Mouse (Mus musculus) adrenal gland, postnatal 10 days (tissue): ENCODE data around the gene Grm1. TPM values are rescaled to one million over a fixed set of nuclear protein-coding genes. Genes with fewer than 3 reads are reported as not detected.

ENCODE experiments used
- DNase-seq: peaks from one replicate; pipeline ENCODE4 v3.0.0; 2021; ENCODE audit warnings: mixed read lengths
- long read RNA-seq, 2 experiments: library from polyadenylated mRNA; stranded (forward); transcript quantifications; one replicate each; pipeline ENCODE4 v2.0.0; 2021
- total RNA-seq, 2 experiments: library from RNA; stranded (reverse); gene quantifications; 2 replicates each; pipeline ENCODE4 v1.2.3; 2021

Gene Grm1
- not detected for total RNA-seq
- long read RNA-seq, experiment 1 = 0 reads
- long read RNA-seq, experiment 2 = 0 reads

GRCm38 (mm10) chr10:11081611-11082398 lies at the start of gene Grm1:
Gene Grm1, minus strand, starts transcription at chr10:11082356.
- peak; percentile 32 for DNase-seq

- DNase-seq = no peak
Measured at GRCm38 (mm10) chr10:11121781-11122180, 39.6 kb upstream of the Grm1 start.

GRCm38 (mm10) chr10:11098475-11099044 lies 16.4 kb upstream of the Grm1 start:
- DNase-seq = no peak

- no peak for DNase-seq
Measured at GRCm38 (mm10) chr10:11086348-11086747, 4.2 kb upstream of the Grm1 start.

- DNase-seq = no peak
Measured at GRCm38 (mm10) chr10:11080725-11081610, 1.2 kb downstream of the Grm1 start.

- no peak for DNase-seq
Measured at GRCm38 (mm10) chr10:11080013-11080724, 2.0 kb downstream of the Grm1 start.

- DNase-seq = no peak
Measured at GRCm38 (mm10) chr10:11079506-11079905, 2.6 kb downstream of the Grm1 start.

GRCm38 (mm10) chr10:11065136-11065535 lies 17.0 kb downstream of the Grm1 start:
- no peak for DNase-seq

- no peak for DNase-seq
Measured at GRCm38 (mm10) chr10:11061318-11062071, 20.7 kb downstream of the Grm1 start.

GRCm38 (mm10) chr10:11049361-11049760 lies 32.8 kb downstream of the Grm1 start:
- no peak for DNase-seq

- peak; percentile 3 for DNase-seq
Measured at GRCm38 (mm10) chr10:11045421-11045820, 36.7 kb downstream of the Grm1 start.

GRCm38 (mm10) chr10:11044455-11045106 lies 37.6 kb downstream of the Grm1 start:
- DNase-seq = no peak

- DNase-seq = no peak
Measured at GRCm38 (mm10) chr10:11039323-11039722, 42.8 kb downstream of the Grm1 start.

GRCm38 (mm10) chr10:11032221-11032620 lies 49.9 kb downstream of the Grm1 start:
- DNase-seq = no peak

GRCm38 (mm10) chr10:11025764-11026518 lies 56.2 kb downstream of the Grm1 start:
- no peak for DNase-seq

GRCm38 (mm10) chr10:11018970-11019531 lies 63.1 kb downstream of the Grm1 start:
- DNase-seq = peak; percentile 2

GRCm38 (mm10) chr10:11013653-11014052 lies 68.5 kb downstream of the Grm1 start:
- no peak for DNase-seq

GRCm38 (mm10) chr10:10996766-10997165 lies 85.4 kb downstream of the Grm1 start:
- no peak for DNase-seq

- DNase-seq = no peak
Measured at GRCm38 (mm10) chr10:10991708-10992107, 90.4 kb downstream of the Grm1 start.

- DNase-seq = no peak
Measured at GRCm38 (mm10) chr10:10971311-10971710, 110.8 kb downstream of the Grm1 start.
